Mouse (Mus musculus): ENCODE data around the gene Gm28038. TPM values are rescaled to one million over a fixed set of nuclear protein-coding genes. Genes with fewer than 3 reads are reported as not detected.

The Gm28038 gene
- polyA plus RNA-seq, 1 experiment = 3.5 TPM

DNA sequence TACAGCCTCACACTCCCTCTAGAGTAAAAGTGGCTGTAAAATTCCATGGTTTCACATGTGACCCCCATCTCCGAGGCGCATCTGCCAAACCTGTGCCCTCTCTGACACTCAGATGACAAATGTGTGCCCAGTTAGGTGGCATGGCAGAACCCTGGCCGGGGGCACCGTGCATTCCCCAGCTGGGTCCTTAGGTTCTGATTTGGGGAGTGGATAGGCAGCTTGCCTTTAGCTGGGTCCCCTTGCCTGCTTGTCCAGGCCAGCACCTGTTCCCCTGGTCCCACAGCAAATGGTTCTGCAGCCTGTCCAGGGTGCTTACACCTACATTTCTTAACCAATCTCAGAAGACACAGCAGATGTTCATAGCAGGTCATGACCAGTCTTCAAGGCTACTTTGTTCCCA is 37.5 kb upstream of the Gm28038 start:
- Histone ChIP-seq H3K4me1 (ENCODE audit: control insufficient read depth, insufficient read depth, low read length) (peaks cover 40% of the 10 kb centered on the region), H3K27ac (ENCODE audit: insufficient read depth, low read depth, low read length) (peak overlapping the region; percentile 61), H3K4me3 (ENCODE audit: insufficient read depth, low read length) (no peak overlapping the region)
- no peak for TF ChIP-seq CTCF (IDR thresholded peaks at IDR 0.05; ENCODE audit: low read depth, low read length)
- TF ChIP-seq POLR2A (IDR thresholded peaks at IDR 0.05; ENCODE audit: borderline replicate concordance, low read depth, low read length) = no peak

DNA sequence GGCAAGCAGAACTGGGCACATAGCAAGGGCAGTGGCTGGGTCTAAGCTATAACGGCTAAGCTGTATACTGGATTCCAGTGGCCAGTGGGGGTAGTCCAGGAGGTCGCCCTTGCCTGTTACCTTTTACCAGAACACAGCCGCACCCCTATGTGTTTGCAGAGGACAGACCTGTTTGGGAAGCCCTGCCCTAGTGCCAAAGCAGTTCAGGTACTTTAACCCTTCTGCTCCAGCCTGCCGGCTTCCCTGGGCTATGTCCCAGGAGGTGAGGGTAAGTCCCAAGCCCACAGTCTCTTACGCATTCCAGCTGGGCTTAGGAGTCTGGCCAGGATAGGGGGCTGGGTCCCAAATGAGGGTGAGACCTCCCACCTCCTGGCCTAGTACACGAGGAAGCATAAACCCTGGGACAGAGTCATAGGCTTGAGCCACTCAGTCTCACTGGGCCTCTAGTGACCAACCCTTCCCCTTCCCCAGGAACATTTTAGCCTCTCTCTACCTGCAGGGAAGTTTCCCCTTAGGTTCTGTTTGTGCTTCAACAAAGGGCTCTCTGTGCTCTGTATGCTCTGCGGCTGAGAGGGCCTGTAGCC is 36.2 kb upstream of the Gm28038 start:
- H3K4me3 ChIP-seq (ENCODE audit: insufficient read depth, low read length) = no peak overlapping the region
- TF ChIP-seq POLR2A (IDR thresholded peaks at IDR 0.05; ENCODE audit: borderline replicate concordance, low read depth, low read length) (no peak), CTCF (IDR thresholded peaks at IDR 0.05; ENCODE audit: low read depth, low read length) (no peak)
- no peak overlapping the region for H3K27ac ChIP-seq (ENCODE audit: insufficient read depth, low read depth, low read length)
- H3K4me1 ChIP-seq (ENCODE audit: control insufficient read depth, insufficient read depth, low read length) = peaks cover 31% of the 10 kb centered on the region

DNA sequence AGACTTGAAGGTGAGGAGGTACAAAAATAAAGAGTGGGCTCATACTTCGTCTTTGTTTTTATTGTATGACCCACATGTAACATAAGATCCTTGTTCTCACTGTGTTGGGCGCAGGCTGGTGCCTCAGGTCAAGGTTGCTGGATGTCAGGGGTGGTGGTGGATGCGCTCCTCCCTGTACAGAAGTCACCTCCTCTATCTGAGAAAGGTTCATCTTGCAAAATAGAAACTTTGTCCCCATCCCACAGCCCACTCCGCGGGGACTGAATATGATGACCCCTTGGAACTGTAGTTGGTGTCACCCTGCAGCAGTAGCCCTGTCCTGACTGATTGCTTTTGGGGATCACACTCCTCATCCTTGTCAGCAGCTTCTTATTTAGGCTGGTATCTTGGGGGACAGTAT is 33.8 kb upstream of the Gm28038 start:
- TF ChIP-seq POLR2A (IDR thresholded peaks at IDR 0.05; ENCODE audit: borderline replicate concordance, low read depth, low read length) = no peak
- no peak for TF ChIP-seq CTCF (IDR thresholded peaks at IDR 0.05; ENCODE audit: low read depth, low read length)
- Histone ChIP-seq H3K4me3 (ENCODE audit: insufficient read depth, low read length) (no peak overlapping the region), H3K27ac (ENCODE audit: insufficient read depth, low read depth, low read length) (no peak overlapping the region), H3K4me1 (ENCODE audit: control insufficient read depth, insufficient read depth, low read length) (peaks cover 36% of the 10 kb centered on the region)

DNA sequence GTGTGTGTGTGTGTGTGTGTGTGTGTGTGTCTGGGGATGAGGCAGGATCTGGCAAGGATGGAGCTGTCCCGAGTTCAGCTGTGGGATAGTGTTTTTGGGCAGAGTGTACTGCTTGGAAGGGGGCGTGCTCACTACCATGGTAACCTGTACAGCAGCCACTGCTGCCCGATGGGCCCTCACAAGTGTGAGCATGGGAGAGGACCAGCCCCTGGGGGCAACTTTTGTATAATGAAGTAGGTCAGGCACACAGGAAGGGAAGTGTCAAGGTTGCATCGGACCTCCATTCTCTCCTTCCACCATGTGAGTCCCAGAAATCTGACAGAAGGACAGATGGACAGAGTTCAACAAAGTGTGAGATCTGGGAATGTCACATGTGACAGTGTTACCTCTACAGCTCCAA is 33.2 kb upstream of the Gm28038 start:
- Histone ChIP-seq H3K4me1 (ENCODE audit: control insufficient read depth, insufficient read depth, low read length) (peaks cover 32% of the 10 kb centered on the region), H3K27ac (ENCODE audit: insufficient read depth, low read depth, low read length) (no peak overlapping the region), H3K4me3 (ENCODE audit: insufficient read depth, low read length) (no peak overlapping the region)
- TF ChIP-seq POLR2A (IDR thresholded peaks at IDR 0.05; ENCODE audit: borderline replicate concordance, low read depth, low read length) (no peak), CTCF (IDR thresholded peaks at IDR 0.05; ENCODE audit: low read depth, low read length) (no peak)

DNA sequence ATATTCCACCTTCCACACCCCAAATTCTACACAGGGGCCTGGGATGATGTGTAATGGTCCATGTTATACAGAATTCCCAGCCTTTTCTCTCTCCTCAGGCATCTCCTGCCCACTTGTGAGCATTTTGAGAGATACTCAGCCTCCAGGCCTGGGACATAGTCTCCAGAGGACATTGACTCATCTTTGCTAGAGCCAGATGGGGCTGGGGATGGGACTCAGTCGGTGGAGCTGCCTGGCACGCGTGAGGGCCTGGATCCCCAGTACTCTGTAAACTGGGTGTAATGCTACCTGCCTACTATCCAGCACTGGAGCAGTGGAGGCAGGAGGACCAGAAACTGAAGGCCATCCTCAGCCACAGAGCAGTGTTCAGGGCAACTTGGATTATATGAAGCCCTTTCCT is 31.7 kb upstream of the Gm28038 start:
- no peak overlapping the region for H3K27ac ChIP-seq (ENCODE audit: insufficient read depth, low read depth, low read length)

DNA sequence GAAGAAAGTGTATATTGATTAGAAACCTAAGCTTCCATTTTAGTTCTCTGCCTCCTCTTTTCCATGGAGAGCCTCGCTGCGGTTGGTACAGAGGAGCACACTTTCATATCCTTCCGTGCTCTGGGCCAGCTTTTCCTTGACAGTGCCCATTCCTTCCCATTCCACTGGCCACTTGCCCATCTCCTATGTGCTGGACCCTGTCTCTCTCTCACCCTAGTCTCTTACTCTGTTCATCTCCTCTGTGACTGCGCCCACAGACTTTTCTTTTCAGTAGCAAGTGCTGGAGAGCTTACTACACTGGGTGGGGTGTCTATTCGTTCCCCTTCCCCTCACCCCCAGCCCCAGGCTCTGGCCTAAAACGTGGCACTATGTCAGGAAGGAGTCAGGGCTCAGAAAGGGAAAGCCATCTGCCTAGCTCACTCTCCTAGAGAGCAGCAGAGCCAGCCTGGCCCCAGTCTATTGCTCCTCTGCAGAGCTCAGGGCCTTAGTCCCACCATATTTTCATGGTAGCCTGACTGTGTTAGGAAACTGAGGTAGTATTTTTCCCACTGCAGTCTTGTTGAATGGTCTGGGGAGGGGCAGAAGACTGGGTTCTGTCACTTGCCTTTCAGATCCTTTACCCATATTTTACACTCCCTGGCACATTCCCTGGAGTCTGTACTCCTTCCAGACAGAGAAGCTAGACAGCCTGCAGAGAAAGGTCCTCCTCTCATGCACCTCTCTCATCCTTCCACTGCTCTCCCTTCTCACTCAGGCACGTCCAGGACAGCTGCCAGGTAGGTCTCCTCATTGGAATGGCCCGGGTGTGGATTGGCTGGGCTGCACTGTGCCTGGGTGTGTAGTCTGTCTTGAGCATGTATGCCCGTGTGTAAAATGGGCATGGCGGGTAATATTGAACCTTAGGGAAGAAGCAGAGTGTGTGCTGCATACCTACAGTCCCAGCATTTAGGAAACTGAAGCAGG is 30.4 kb upstream of the Gm28038 start:
- no peak overlapping the region for H3K27ac ChIP-seq (ENCODE audit: insufficient read depth, low read depth, low read length)
- peaks cover 20% of the 10 kb centered on the region for H3K4me1 ChIP-seq (ENCODE audit: control insufficient read depth, insufficient read depth, low read length)
- TF ChIP-seq POLR2A (IDR thresholded peaks at IDR 0.05; ENCODE audit: borderline replicate concordance, low read depth, low read length) (no peak), CTCF (IDR thresholded peaks at IDR 0.05; ENCODE audit: low read depth, low read length) (no peak)
- H3K4me3 ChIP-seq (ENCODE audit: insufficient read depth, low read length) = no peak overlapping the region

More for the DNA sequence above, 31.7 kb upstream of the Gm28038 start:
- peaks cover 21% of the 10 kb centered on the region for H3K4me1 ChIP-seq (ENCODE audit: control insufficient read depth, insufficient read depth, low read length)
- TF ChIP-seq POLR2A (IDR thresholded peaks at IDR 0.05; ENCODE audit: borderline replicate concordance, low read depth, low read length) (no peak), CTCF (IDR thresholded peaks at IDR 0.05; ENCODE audit: low read depth, low read length) (no peak)
- H3K4me3 ChIP-seq (ENCODE audit: insufficient read depth, low read length) = no peak overlapping the region

DNA sequence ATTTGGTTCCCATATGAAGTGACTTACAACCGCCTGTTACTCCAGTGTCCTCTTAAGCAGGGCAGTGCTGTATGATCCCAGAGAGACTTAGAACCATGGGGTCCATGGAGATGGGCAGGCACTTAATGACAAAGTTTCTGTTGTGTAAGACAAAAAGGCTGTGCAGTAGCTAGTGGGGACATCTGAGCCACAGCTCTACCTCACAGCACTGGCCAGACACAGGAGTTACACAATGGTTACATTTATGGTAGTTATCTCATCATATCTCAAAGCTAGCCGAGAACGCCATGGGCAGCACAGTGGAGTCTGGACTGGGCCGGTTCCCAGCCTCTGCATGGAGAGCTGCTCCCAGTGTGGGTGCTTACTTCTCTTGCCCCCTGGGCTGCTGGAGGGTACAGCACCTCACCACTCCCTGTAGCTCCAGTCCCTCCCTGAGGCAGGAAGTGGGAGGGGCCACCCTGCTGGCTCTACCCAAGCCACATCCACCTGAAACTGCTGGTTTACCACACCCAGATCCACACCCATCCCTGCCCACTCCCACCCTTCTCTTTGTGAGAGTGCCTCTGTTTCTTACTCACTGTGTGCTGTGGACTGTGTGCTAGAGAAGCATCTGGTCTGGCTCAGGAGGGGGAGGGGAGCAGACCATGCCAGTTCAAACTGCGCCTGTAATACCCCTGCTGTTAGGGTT is 29.3 kb upstream of the Gm28038 start:
- H3K27ac ChIP-seq (ENCODE audit: insufficient read depth, low read depth, low read length) = no peak overlapping the region

DNA sequence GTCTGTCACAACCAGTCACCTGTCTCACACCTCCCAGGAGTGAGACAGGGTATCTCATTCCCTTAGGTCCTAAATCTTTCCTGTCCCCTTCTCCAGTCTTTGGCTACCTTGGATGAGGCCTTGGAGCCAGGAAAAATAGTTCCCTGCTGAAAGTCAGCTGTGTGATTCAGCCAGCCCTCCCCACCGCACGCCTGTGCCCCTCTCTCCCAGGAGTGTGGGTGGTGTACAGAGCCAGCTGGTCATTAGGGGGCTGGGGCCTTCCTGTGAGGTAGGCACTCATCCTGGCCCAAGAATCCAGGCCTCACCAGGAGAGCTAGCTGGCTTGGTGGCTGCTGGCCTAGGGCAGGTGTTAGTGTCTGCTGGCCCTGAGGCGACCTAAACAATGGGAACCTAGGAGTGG is 28.3 kb upstream of the Gm28038 start:
- no peak for TF ChIP-seq POLR2A (IDR thresholded peaks at IDR 0.05; ENCODE audit: borderline replicate concordance, low read depth, low read length)
- no peak for TF ChIP-seq CTCF (IDR thresholded peaks at IDR 0.05; ENCODE audit: low read depth, low read length)
- Histone ChIP-seq H3K4me1 (ENCODE audit: control insufficient read depth, insufficient read depth, low read length) (peaks cover 6% of the 10 kb centered on the region), H3K4me3 (ENCODE audit: insufficient read depth, low read length) (no peak overlapping the region), H3K27ac (ENCODE audit: insufficient read depth, low read depth, low read length) (no peak overlapping the region)

More for the DNA sequence above, 29.3 kb upstream of the Gm28038 start:
- peaks cover 9% of the 10 kb centered on the region for H3K4me1 ChIP-seq (ENCODE audit: control insufficient read depth, insufficient read depth, low read length)
- no peak for TF ChIP-seq POLR2A (IDR thresholded peaks at IDR 0.05; ENCODE audit: borderline replicate concordance, low read depth, low read length)
- TF ChIP-seq CTCF (IDR thresholded peaks at IDR 0.05; ENCODE audit: low read depth, low read length) = no peak
- H3K4me3 ChIP-seq (ENCODE audit: insufficient read depth, low read length) = no peak overlapping the region

DNA sequence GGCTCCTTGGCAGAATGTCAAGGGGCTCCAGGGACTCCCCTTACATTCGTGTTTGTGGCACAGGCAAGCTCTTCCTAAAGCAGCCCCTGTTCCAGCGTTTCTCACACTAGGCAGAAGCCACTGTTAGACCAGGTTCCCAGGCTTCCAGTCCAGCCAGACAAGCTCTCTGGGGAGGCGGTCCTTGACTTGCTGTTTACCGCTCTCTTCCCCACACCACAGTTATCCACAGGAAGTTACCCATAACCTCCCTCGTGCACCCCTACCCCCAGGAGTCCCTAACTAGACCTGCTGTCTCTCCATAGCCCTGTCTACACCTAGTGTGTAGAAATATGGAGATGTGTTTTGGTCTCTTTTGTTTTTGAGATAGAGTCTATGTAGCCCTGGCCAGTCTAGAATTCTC is 27.0 kb upstream of the Gm28038 start:
- H3K27ac ChIP-seq (ENCODE audit: insufficient read depth, low read depth, low read length) = no peak overlapping the region
- H3K4me1 ChIP-seq (ENCODE audit: control insufficient read depth, insufficient read depth, low read length) = peaks cover 19% of the 10 kb centered on the region
- no peak overlapping the region for H3K4me3 ChIP-seq (ENCODE audit: insufficient read depth, low read length)
- TF ChIP-seq CTCF (IDR thresholded peaks at IDR 0.05; ENCODE audit: low read depth, low read length) (no peak), POLR2A (IDR thresholded peaks at IDR 0.05; ENCODE audit: borderline replicate concordance, low read depth, low read length) (no peak)
